In the genomic region with DNA sequence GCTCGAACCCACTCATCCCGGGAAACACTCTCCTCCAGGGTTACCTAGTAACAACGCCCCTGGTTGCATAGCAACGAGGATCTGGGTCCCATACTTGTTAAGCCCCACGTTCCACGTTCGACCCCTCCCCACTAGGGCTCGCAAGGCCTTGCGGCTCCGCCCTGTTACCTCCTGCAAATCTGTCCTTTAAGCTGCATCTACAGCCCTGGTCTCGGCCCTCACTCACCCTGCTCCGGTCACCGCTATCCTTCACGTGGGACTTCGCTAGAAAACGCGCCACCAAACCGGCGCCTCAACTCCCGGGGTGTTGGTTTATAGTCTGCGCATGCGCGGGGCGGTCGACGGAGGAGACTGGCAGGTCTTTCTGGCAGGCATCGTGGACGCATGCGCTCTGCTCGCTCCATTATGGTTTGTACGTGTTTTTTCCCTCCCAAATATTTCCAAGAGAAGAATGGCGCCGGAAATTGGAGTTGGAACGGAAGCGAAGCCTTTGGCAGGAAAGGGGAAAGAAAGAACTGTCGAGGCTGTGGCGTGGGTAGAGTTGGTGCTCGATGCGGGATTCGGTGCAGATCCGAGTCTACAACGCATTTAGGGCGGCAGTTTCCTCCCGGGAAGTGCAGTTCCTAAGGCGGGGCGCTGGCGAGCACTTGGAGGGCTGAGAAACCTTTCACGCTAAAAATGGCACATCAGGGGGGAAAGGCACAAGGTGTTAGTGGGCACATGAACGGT, we compare ENCODE assay signal across 8 mouse cellular contexts. TPM values are rescaled to one million over a fixed set of nuclear protein-coding genes. Genes with fewer than 3 reads are reported as not detected.
A peak's percentile ranks its signal among the peaks of the same experiment; 100 is the strongest.
DNase-seq lines count a peak whose midpoint lies in the region; ATAC-seq and TF ChIP-seq lines count a peak whose summit lies in the region.

A gene (minus strand): TSS at position 576 of the 729 bp plus-strand sequence.

- peak within 1 kb of the TSS; percentile 71 for H3K4me3 ChIP-seq in embryonic facial prominence, embryonic 14.5 days (ENCODE audit: low read depth, low read length)
- peak within 1 kb of the TSS; percentile 51 for H3K4me3 ChIP-seq in limb, embryonic 14.5 days (replicated peaks; ENCODE audit: low read length)
- H3K4me3 ChIP-seq in midbrain, postnatal 0 days (ENCODE audit: low read depth, low read length): peak within 1 kb of the TSS; percentile 66

- WGBS in embryonic facial prominence, embryonic 14.5 days: under 1% methylated on average over 49 of the region's 49 CpGs
- under 1% methylated on average over 49 of the region's 49 CpGs for WGBS in limb, embryonic 14.5 days
- under 1% methylated on average over 49 of the region's 49 CpGs for WGBS in midbrain, postnatal 0 days

- peak within 1 kb of the TSS; percentile 99 for H3K27ac ChIP-seq in embryonic facial prominence, embryonic 14.5 days (replicated peaks; ENCODE audit: low read depth, low read length)
- peak within 1 kb of the TSS; percentile 98 for H3K27ac ChIP-seq in limb, embryonic 14.5 days (replicated peaks; ENCODE audit: low read depth, low read length)
- H3K27ac ChIP-seq in midbrain, postnatal 0 days (ENCODE audit: low read depth, low read length): peak within 1 kb of the TSS; percentile 99

- 0 out of 2 replicates have a peak, but pooled peaks cover 11% of the 10 kb centered on the region for H3K4me1 ChIP-seq in embryonic facial prominence, embryonic 14.5 days (ENCODE audit: control insufficient read depth, insufficient read depth, low read length)
- H3K4me1 ChIP-seq in limb, embryonic 14.5 days (ENCODE audit: control insufficient read depth, insufficient read depth, low read length): peaks cover 13% of the 10 kb centered on the region
- peaks cover 8% of the 10 kb centered on the region for H3K4me1 ChIP-seq in midbrain, postnatal 0 days (ENCODE audit: insufficient read depth, low read length)

- TF ChIP-seq POLR2A in limb, embryonic 14.5 days (IDR thresholded peaks at IDR 0.05; ENCODE audit: borderline replicate concordance, extremely low read depth, insufficient read depth, insufficient read length): peak; percentile 84; the same call in 1 of the 2 replicates

- no peaks in the 10 kb centered on the region for H3K27me3 ChIP-seq in embryonic facial prominence, embryonic 14.5 days (replicated peaks; ENCODE audit: control insufficient read depth, insufficient read depth, low read length)
- H3K27me3 ChIP-seq in limb, embryonic 14.5 days (ENCODE audit: control insufficient read depth, insufficient read depth, low read length): no peaks in the 10 kb centered on the region
- H3K27me3 ChIP-seq in midbrain, postnatal 0 days (ENCODE audit: insufficient read depth, low read length): no peaks in the 10 kb centered on the region

- peaks cover 12% of the 10 kb centered on the region; the same call in 1 of the 2 replicates for H3K36me3 ChIP-seq in embryonic facial prominence, embryonic 14.5 days (ENCODE audit: control insufficient read depth, insufficient read depth, low read length)
- H3K36me3 ChIP-seq in limb, embryonic 14.5 days (ENCODE audit: control insufficient read depth, insufficient read depth, low read length): peaks cover 3% of the 10 kb centered on the region; the same call in 1 of the 2 replicates
- no peaks in the 10 kb centered on the region for H3K36me3 ChIP-seq in midbrain, postnatal 0 days (ENCODE audit: insufficient read depth, low read length)

- ATAC-seq in embryonic facial prominence, embryonic 14.5 days (ENCODE audit: low read depth): peak; percentile 92
- peak; percentile 89 for ATAC-seq in limb, embryonic 14.5 days (ENCODE audit: low FRiP score, low read depth)
- peak; percentile 93 for ATAC-seq in midbrain, postnatal 0 days (ENCODE audit: low FRiP score)

- peak; percentile 61 for TF ChIP-seq CTCF in midbrain, postnatal 0 days (IDR thresholded peaks at IDR 0.05)

- peak within 1 kb of the TSS; percentile 76 for H3K9ac ChIP-seq in embryonic facial prominence, embryonic 14.5 days (ENCODE audit: low read depth, low read length)
- H3K9ac ChIP-seq in limb, embryonic 14.5 days (ENCODE audit: low read depth, low read length, severe bottlenecking): peak within 1 kb of the TSS; percentile 76
- H3K9ac ChIP-seq in midbrain, postnatal 0 days (replicated peaks; ENCODE audit: low read length, poor library complexity, severe bottlenecking): peak within 1 kb of the TSS; percentile 76

- peak within 1 kb of the TSS; percentile 92 for H3K4me2 ChIP-seq in embryonic facial prominence, embryonic 14.5 days (ENCODE audit: low read depth, low read length)
- peak within 1 kb of the TSS; percentile 92 for H3K4me2 ChIP-seq in limb, embryonic 14.5 days (replicated peaks; ENCODE audit: low read depth, low read length, severe bottlenecking)
- H3K4me2 ChIP-seq in midbrain, postnatal 0 days (ENCODE audit: low read depth, low read length, poor library complexity, severe bottlenecking): peak within 1 kb of the TSS; percentile 81

- peaks cover 17% of the 10 kb centered on the region; the same call in 1 of the 2 replicates for H3K9me3 ChIP-seq in embryonic facial prominence, embryonic 14.5 days (ENCODE audit: control insufficient read depth, low read length)
- H3K9me3 ChIP-seq in limb, embryonic 14.5 days (ENCODE audit: control insufficient read depth, low read length): peaks cover 9% of the 10 kb centered on the region; the same call in 1 of the 2 replicates
- no peaks in the 10 kb centered on the region for H3K9me3 ChIP-seq in midbrain, postnatal 0 days (ENCODE audit: low read length)

- peak; percentile 99 for DNase-seq in 3T3-L1 (ENCODE audit: low read depth, low spot score)
- peak; percentile 78 to 88 for DNase-seq in adrenal gland, postnatal 4 days (ENCODE audit: low spot score in 2 of 2)
- DNase-seq in embryonic facial prominence, embryonic 14.5 days (ENCODE audit: low spot score): peak; percentile 99
- peak; percentile 93 for DNase-seq in heart, adult 8-10 months (ENCODE audit: low spot score)
- peak; percentile 94 for DNase-seq in kidney, adult 9 months
- peak; percentile 99 for DNase-seq in limb, embryonic 14.5 days (ENCODE audit: low spot score)
- DNase-seq in midbrain, postnatal 0 days (ENCODE audit: low spot score): peak; percentile 99
- DNase-seq in spleen, postnatal 14 days (ENCODE audit: low spot score in 2 of 2): peak; percentile 72 to 81

RNA-seq across cellular contexts. Expression of the gene that starts here (rescaled TPM):
- 10 to 100 TPM; 91.3 to 93.3 TPM for total RNA-seq in adrenal gland, postnatal 4 days (2021)
- polyA plus RNA-seq in embryonic facial prominence, embryonic 14.5 days (2014; fragmentation: Nextera tagmentation; extraction: Ambion mirVana): 131 and 137 TPM in 2 replicates
- total RNA-seq in heart, adult 8-10 months (2022): 100 to 1,000 TPM; 103 to 117 (median 104) TPM
- polyA plus RNA-seq in limb, embryonic 14.5 days (2012; rRNA removed): 106 and 124 TPM in 2 replicates
- polyA plus RNA-seq in limb, embryonic 14.5 days (2014; fragmentation: Nextera tagmentation; extraction: Ambion mirVana): 126 and 128 TPM in 2 replicates
- total RNA-seq in midbrain, postnatal 0 days (2014; rRNA removed): 21.3 and 22.9 TPM in 2 replicates
- 39.2 and 39.3 TPM in 2 replicates for polyA plus RNA-seq in midbrain, postnatal 0 days (2015; fragmentation: Nextera tagmentation; extraction: Ambion mirVana)

Comparison
In these comparisons a context has a peak if more than half of its experiments do, and no peak if none do; other contexts are left out.
1. Peak in every context shown above with its lines: DNase-seq, ATAC-seq, H3K4me3 ChIP-seq and H3K27ac ChIP-seq.